Mouse (Mus musculus): ENCODE results near the gene Gm49387. TPM values are rescaled to one million over a fixed set of nuclear protein-coding genes. Genes with fewer than 3 reads are reported as not detected.
A peak's percentile ranks its signal among the peaks of the same experiment; 100 is the strongest.

Gm49387 gene
- polyA plus RNA-seq, 1 experiment = not detected

GRCm38 (mm10) chr14:31663376-31664099 is 22.9 kb upstream of the Gm49387 start:
- peaks cover 69% of the 10 kb centered on the region for H3K4me1 ChIP-seq (ENCODE audit: control insufficient read depth, insufficient read depth, low read length)
- H3K4me3 ChIP-seq (ENCODE audit: insufficient read depth, low read length) = no peak overlapping the region
- H3K27ac ChIP-seq (ENCODE audit: insufficient read depth, low read depth, low read length) = no peak overlapping the region
- TF ChIP-seq POLR2A (IDR thresholded peaks at IDR 0.05; ENCODE audit: borderline replicate concordance, low read depth, low read length) (no peak), CTCF (IDR thresholded peaks at IDR 0.05; ENCODE audit: low read depth, low read length) (no peak)

- TF ChIP-seq CTCF (IDR thresholded peaks at IDR 0.05; ENCODE audit: low read depth, low read length) = no peak
- no peak for TF ChIP-seq POLR2A (IDR thresholded peaks at IDR 0.05; ENCODE audit: borderline replicate concordance, low read depth, low read length)
- Histone ChIP-seq H3K27ac (ENCODE audit: insufficient read depth, low read depth, low read length) (peak overlapping the region; percentile 83), H3K4me1 (ENCODE audit: control insufficient read depth, insufficient read depth, low read length) (peaks cover 60% of the 10 kb centered on the region), H3K4me3 (ENCODE audit: insufficient read depth, low read length) (peak overlapping the region; percentile 65)
Observed at GRCm38 (mm10) chr14:31662555-31663211, 22.0 kb upstream of the Gm49387 start.

GRCm38 (mm10) chr14:31661671-31662554 is 21.2 kb upstream of the Gm49387 start:
- Histone ChIP-seq H3K4me1 (ENCODE audit: control insufficient read depth, insufficient read depth, low read length) (peaks cover 62% of the 10 kb centered on the region), H3K27ac (ENCODE audit: insufficient read depth, low read depth, low read length) (peak overlapping the region; percentile 83), H3K4me3 (ENCODE audit: insufficient read depth, low read length) (peak overlapping the region; percentile 65)
- no peak; the same call in 1 of the 2 replicates for TF ChIP-seq CTCF (IDR thresholded peaks at IDR 0.05; ENCODE audit: low read depth, low read length)
- no peak for TF ChIP-seq POLR2A (IDR thresholded peaks at IDR 0.05; ENCODE audit: borderline replicate concordance, low read depth, low read length)

- no peak overlapping the region for H3K27ac ChIP-seq (ENCODE audit: insufficient read depth, low read depth, low read length)
- peaks cover 58% of the 10 kb centered on the region for H3K4me1 ChIP-seq (ENCODE audit: control insufficient read depth, insufficient read depth, low read length)
- no peak for TF ChIP-seq POLR2A (IDR thresholded peaks at IDR 0.05; ENCODE audit: borderline replicate concordance, low read depth, low read length)
- TF ChIP-seq CTCF (IDR thresholded peaks at IDR 0.05; ENCODE audit: low read depth, low read length) = no peak
- no peak overlapping the region for H3K4me3 ChIP-seq (ENCODE audit: insufficient read depth, low read length)
Observed at GRCm38 (mm10) chr14:31660312-31661093, 19.8 kb upstream of the Gm49387 start.

GRCm38 (mm10) chr14:31659501-31660181 is 19.0 kb upstream of the Gm49387 start:
- no peak for TF ChIP-seq CTCF (IDR thresholded peaks at IDR 0.05; ENCODE audit: low read depth, low read length)
- no peak for TF ChIP-seq POLR2A (IDR thresholded peaks at IDR 0.05; ENCODE audit: borderline replicate concordance, low read depth, low read length)
- Histone ChIP-seq H3K4me3 (ENCODE audit: insufficient read depth, low read length) (no peak overlapping the region), H3K4me1 (ENCODE audit: control insufficient read depth, insufficient read depth, low read length) (peaks cover 51% of the 10 kb centered on the region), H3K27ac (ENCODE audit: insufficient read depth, low read depth, low read length) (no peak overlapping the region)

- no peak for TF ChIP-seq POLR2A (IDR thresholded peaks at IDR 0.05; ENCODE audit: borderline replicate concordance, low read depth, low read length)
- TF ChIP-seq CTCF (IDR thresholded peaks at IDR 0.05; ENCODE audit: low read depth, low read length) = no peak
- no peak overlapping the region for H3K27ac ChIP-seq (ENCODE audit: insufficient read depth, low read depth, low read length)
- peaks cover 38% of the 10 kb centered on the region for H3K4me1 ChIP-seq (ENCODE audit: control insufficient read depth, insufficient read depth, low read length)
- H3K4me3 ChIP-seq (ENCODE audit: insufficient read depth, low read length) = no peak overlapping the region
Observed at GRCm38 (mm10) chr14:31658126-31658680, 17.5 kb upstream of the Gm49387 start.

GRCm38 (mm10) chr14:31656857-31657645 is 16.4 kb upstream of the Gm49387 start:
- H3K27ac ChIP-seq (ENCODE audit: insufficient read depth, low read depth, low read length) = no peak overlapping the region
- H3K4me3 ChIP-seq (ENCODE audit: insufficient read depth, low read length) = no peak overlapping the region
- TF ChIP-seq POLR2A (IDR thresholded peaks at IDR 0.05; ENCODE audit: borderline replicate concordance, low read depth, low read length) (no peak), CTCF (IDR thresholded peaks at IDR 0.05; ENCODE audit: low read depth, low read length) (peak; percentile 86)
- peaks cover 27% of the 10 kb centered on the region for H3K4me1 ChIP-seq (ENCODE audit: control insufficient read depth, insufficient read depth, low read length)

GRCm38 (mm10) chr14:31656386-31656785 is 15.7 kb upstream of the Gm49387 start:
- TF ChIP-seq CTCF (IDR thresholded peaks at IDR 0.05; ENCODE audit: low read depth, low read length) = no peak
- no peak for TF ChIP-seq POLR2A (IDR thresholded peaks at IDR 0.05; ENCODE audit: borderline replicate concordance, low read depth, low read length)
- H3K4me1 ChIP-seq (ENCODE audit: control insufficient read depth, insufficient read depth, low read length) = peaks cover 27% of the 10 kb centered on the region
- H3K4me3 ChIP-seq (ENCODE audit: insufficient read depth, low read length) = no peak overlapping the region
- no peak overlapping the region for H3K27ac ChIP-seq (ENCODE audit: insufficient read depth, low read depth, low read length)
